Mouse (Mus musculus) gastrocnemius, adult 8-10 months (tissue): ENCODE results near the gene Fbxw11. TPM values are rescaled to one million over a fixed set of nuclear protein-coding genes. Genes with fewer than 3 reads are reported as not detected.
"Not testable (repeated sequence)": the region's sequence is repeated elsewhere in the genome, so short reads cannot be mapped to it uniquely, and the experiment has no call there.

ENCODE experiments used
- DNase-seq, 2 experiments: peaks; one replicate each; pipeline ENCODE4 v3.0.0; 2022; ENCODE audit warnings: low spot score in 2 of 2
- total RNA-seq, 4 experiments: library from RNA; stranded (reverse); gene quantifications; 2 replicates each; pipeline ENCODE4 v1.2.4; 2022

The Fbxw11 gene
- total RNA-seq = 10 to 100 TPM; 59.8 to 72.7 (median 66.6) TPM

GRCm38 (mm10) chr11:32642249-32642876, at the start of gene Fbxw11:
Gene Fbxw11 (plus strand): TSS chr11:32642724.
- peak; percentile 84 to 93 for DNase-seq

- DNase-seq = no peak
Observed at GRCm38 (mm10) chr11:32593081-32593480, 49.4 kb upstream of the Fbxw11 start.

DNA sequence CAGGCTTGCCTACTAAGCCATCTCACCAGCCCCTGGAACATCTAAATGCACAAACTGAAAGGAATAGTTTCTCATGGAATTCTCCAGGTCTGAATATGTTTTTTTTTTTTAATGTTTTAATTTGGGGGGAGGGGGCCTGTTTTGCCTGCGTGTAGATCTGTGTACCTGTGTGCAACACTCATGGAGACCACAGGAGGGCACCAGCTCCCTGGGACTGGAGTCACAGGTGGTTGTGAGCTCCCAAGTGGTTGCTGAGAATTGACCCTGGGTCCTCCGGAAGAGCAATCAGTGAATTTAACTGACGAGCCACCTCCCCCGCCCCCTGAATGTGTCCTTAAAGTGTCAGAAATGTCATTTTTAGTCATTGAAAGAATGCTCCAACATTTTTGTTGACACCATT, 48.4 kb upstream of the Fbxw11 start:
- no peak for DNase-seq

DNA sequence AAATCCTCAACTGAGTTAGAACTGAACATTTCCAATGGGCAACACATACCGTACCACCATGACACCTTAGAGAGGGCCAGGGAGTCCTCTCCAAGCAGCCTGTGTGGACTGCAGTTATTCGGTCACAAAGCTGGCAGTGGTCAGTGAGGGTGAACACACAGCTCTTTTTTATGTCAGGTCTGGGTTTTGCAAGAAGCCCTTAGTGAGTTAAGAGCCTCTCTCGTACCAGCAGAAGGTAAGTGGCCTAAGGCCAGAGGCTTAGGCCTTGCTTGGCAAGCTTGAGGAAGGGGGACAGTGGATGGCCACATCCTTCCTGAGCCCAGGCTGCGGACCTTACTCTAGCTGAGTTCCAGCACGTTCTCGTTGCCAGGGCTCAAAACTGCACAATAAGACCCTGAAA, 42.2 kb upstream of the Fbxw11 start:
- no peak for DNase-seq

DNA sequence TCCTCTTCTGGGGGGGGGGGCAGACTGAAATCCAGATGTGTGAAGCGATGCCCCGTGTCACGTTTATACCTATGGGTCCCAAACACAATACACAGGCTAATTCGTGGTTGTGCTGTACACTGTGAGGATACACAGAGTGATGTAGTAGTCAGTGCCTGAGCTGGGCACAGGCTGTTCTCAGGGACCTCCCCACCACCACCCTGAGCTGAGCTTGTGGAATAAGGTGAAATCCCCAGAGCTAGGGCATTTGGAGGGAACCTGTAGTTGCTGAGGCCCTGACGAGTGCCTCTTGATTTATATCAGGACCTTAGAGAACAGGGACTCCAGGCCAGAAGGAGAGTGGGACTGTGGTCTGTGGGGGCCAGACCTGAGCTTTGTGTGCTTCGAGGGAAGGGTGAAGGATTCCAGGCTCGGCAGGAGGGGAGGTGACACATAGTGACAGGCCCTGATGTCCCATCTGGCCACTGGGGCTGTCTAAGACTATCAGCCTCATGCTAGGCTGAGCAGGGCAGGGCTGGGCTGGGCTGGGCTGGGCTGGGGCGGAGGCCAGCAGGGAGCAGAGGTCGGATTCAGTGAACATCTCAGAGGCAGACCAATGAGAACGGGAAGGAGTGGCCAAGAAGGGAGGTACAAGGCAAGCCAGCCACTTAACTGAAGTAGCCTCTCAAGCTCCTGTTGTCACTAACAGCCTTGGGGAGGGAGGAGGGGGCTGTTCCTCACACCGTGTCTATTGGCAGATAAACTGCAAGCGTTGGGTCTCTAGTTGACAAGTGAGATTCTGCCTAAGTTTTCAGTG, 40.8 kb upstream of the Fbxw11 start:
- DNase-seq = no peak

DNA sequence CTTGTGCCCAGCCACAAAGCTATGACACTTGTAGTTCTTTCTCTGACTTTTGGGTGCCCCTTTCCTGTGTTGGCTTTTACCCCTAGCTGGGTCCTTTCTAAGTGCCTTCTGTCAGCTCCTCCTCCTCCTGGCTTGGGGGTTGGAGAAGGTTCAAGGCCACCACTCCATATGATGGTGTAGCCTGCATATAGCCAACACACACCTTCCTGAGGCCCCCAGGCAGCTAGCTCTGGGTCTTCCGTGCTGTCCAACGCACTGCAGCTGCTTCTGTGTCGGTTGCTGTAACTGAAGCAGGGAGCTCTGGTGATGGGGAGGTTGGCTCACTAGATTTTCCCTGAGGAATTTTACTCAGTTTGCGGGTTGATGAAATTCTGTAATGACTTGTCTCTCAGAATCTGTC, 37.9 kb upstream of the Fbxw11 start:
- DNase-seq = no peak

- peak; percentile 53 to 63 for DNase-seq
Observed at GRCm38 (mm10) chr11:32605131-32605860, 37.2 kb upstream of the Fbxw11 start.

DNA sequence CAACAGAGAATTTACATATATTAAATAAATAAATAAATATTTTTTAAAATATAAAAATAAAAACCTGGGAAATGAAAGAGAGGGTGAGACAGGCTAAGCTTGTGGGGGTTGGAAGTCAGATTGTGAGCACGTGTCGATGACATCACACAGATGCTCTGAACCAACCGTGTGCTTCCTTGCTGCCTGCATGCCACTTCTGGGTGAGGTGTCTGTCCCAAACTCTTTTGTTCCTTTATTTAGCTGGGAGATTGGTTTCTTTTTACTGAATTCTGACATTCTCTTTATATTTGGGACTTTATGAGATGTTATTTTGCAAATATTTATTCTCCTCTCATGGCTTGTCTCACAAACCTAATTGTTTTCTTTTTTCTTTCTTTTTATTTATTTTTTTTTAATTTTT, 36.6 kb upstream of the Fbxw11 start:
- DNase-seq = no peak

DNA sequence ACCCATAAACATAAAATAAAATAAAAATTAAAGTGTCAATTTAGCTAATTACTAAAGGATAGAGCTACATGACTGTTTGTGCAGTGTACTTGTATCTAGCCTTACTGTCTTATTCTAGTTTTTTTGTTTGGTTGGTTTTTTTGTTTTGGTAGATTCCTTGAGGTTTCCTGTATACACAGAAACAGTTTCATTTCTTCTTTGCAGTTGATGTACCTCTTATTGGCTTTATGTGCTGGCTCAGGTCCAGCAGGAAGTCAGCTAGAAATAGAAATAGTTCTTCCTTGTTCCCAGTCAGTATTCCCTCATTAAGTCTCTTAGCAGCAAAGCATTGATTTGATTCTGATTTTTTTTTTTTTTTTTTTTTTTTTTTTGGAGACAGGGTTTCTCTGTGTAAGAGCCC, 35.2 kb upstream of the Fbxw11 start:
- DNase-seq = no peak

- DNase-seq = no peak
Observed at GRCm38 (mm10) chr11:32610616-32611015, 31.9 kb upstream of the Fbxw11 start.

GRCm38 (mm10) chr11:32612304-32612703, 30.2 kb upstream of the Fbxw11 start:
- no peak for DNase-seq

DNA sequence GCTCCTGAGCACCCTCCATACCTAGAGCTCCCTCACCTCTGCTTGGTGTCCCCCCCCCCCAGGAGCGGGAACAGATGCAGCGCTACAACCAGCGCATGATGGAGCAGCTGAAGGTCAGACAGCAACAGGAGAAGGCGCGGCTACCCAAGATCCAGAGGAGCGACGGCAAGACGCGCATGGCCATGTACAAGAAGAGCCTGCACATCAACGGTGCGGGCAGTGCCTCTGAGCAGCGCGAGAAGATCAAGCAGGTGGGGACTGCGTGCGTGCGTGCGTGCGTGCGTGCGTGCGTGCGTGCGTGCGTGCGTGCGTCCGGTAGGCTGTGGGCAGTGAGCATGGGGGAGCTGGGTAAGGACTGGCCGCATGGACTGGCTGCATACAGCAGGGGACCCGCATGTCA, 28.1 kb upstream of the Fbxw11 start:
- no peak for DNase-seq

DNA sequence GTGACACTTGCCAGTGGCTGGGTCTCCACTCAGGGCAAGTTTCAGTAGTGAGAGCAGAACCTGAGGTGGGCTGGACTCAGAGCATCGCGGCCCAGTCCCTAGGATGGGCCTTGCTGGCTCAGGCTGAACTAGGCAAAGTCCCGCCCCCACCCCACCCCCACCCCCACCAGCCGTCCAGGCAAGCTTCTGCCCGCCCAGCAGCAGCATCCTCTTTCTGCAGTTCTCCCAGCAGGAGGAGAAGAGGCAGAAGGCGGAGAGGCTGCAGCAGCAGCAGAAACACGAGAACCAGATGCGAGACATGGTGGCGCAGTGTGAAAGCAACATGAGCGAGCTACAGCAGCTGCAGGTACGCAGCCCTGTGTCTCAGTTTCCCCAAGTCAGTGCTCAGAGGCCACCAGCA, 27.0 kb upstream of the Fbxw11 start:
- DNase-seq = no peak

GRCm38 (mm10) chr11:32616091-32616490, 26.4 kb upstream of the Fbxw11 start:
- no peak for DNase-seq

- no peak for DNase-seq
Observed at GRCm38 (mm10) chr11:32618036-32618435, 24.5 kb upstream of the Fbxw11 start.

GRCm38 (mm10) chr11:32618641-32619040, 23.9 kb upstream of the Fbxw11 start:
- DNase-seq = not testable (repeated sequence)

DNA sequence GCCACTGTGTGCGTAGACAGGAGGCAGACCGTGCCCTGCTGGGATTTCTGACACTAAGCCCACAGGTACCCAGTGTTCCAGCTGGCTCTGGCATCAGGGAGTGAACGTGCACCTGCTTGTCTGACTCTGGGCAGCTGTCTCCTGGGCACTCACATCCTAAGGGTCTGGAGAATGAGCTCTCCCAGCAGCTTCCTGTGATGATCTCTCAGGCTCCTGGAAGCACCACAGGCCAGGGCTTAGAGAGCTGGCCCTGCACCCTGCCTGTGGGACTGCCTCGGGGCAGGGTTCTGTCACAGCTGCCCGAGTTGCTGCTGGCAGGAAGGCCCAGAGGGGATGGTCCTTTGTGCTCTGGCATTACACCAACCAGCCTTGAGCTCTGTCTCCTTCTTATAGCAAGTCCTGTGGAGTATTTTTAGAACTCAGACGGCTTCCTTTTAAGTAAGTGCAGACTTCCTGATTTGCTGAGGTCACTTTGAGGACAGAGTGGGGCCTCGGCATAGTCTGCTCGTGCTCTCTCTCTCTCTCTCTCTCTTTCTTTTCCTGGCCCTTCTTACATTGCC, 23.2 kb upstream of the Fbxw11 start:
- peak; percentile 37 to 68 for DNase-seq

GRCm38 (mm10) chr11:32619866-32620456, 22.6 kb upstream of the Fbxw11 start:
- DNase-seq = no peak

- DNase-seq = no peak
Observed at GRCm38 (mm10) chr11:32621831-32622478, 20.6 kb upstream of the Fbxw11 start.

DNA sequence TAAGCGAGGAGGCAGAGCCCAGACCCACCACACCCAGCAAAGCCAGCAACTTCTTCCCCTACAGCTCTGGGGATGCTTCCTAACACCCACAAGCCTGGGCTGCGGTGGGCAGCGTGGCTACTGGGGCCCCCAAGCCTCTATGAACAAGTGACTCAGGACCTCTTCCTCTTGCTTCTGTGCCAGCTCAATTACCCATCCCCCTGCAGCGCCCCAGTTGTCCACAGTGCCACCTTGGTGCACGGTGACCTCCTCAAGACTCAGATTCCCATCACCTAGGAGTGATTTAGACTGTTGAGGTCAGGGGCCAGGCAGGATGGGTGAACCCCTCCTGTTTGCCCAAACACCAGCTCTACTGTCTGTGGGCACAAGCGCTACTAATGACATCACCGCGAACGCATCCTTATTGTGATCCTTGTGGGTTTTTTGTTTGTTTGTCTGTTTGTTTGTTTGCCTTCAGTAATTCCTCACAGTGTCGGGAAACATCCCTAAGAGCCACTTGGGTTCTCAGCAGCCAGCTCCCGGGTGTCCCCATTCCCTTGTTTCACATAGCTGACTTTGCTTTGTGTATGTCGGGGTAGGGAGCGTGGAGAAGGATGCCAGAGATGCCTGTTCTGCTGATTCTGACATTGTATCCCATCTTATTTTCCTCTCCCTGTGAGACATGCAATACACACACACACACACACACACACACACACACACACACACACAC, 19.9 kb upstream of the Fbxw11 start:
- no peak for DNase-seq
